Mouse (Mus musculus) myocyte (in vitro differentiated cells): ENCODE measurements around the gene Med15. TPM values are rescaled to one million over a fixed set of nuclear protein-coding genes. Genes with fewer than 3 reads are reported as not detected.
A peak's percentile ranks its signal among the peaks of the same experiment; 100 is the strongest.

Experiments used
- H3K27me3 ChIP-seq: one replicate; pipeline ENCODE4 v1.6.1; 2011; ENCODE audit not compliant: control insufficient read depth, insufficient read depth, insufficient read length
- H3K36me3 ChIP-seq: one replicate; pipeline ENCODE4 v1.6.1; 2011; ENCODE audit not compliant: control insufficient read depth, insufficient read depth
- H3K4me2 ChIP-seq: one replicate; pipeline ENCODE4 v1.6.1; 2011; ENCODE audit warnings: low read depth, control low read depth
- H3K4me3 ChIP-seq: one replicate; pipeline ENCODE4 v1.5.1; 2011; ENCODE audit warnings: mild to moderate bottlenecking, control low read depth, moderate library complexity
- H3K79me2 ChIP-seq: one replicate; pipeline ENCODE4 v1.6.1; 2011; ENCODE audit not compliant: control insufficient read depth, insufficient read depth
- H3ac ChIP-seq: one replicate; pipeline ENCODE4 v1.6.1; 2011; ENCODE audit not compliant: control insufficient read depth, insufficient read length
- CEBPB ChIP-seq: IDR thresholded peaks from 2 replicates; pipeline ENCODE4 v1.6.1; 2011; ENCODE audit warnings: mild to moderate bottlenecking, moderate library complexity; ENCODE audit not compliant: poor library complexity, insufficient read depth, severe bottlenecking
- E2F4 ChIP-seq: IDR thresholded peaks from one replicate; pipeline ENCODE4 v1.6.1; 2011; ENCODE audit warnings: mild to moderate bottlenecking, control low read depth, moderate library complexity; ENCODE audit not compliant: insufficient read depth
- MAX ChIP-seq: IDR thresholded peaks from one replicate; pipeline ENCODE4 v1.6.1; 2011; ENCODE audit warnings: low read depth, mild to moderate bottlenecking, control low read depth
- MYOD1 ChIP-seq, 3 experiments: IDR thresholded peaks; one replicate each; pipeline ENCODE4 v1.6.1; 2011; ENCODE audit warnings: control low read depth in 2 of 3, low read depth in 2 of 3, mild to moderate bottlenecking in 2 of 3, moderate library complexity in 1 of 3; ENCODE audit not compliant: insufficient read length in 2 of 3, control insufficient read depth in 1 of 3
- MYOG ChIP-seq, 3 experiments: IDR thresholded peaks; one replicate each; pipeline ENCODE4 v1.6.1; 2011; ENCODE audit warnings: control low read depth in 2 of 3, low read depth in 2 of 3, mild to moderate bottlenecking in 2 of 3; ENCODE audit not compliant: insufficient read length in 2 of 3, control insufficient read depth in 1 of 3, insufficient read depth in 1 of 3
- POLR2A ChIP-seq: IDR thresholded peaks from one replicate; pipeline ENCODE4 v1.6.1; 2011; ENCODE audit warnings: low read depth, mild to moderate bottlenecking, control low read depth, moderate library complexity; ENCODE audit not compliant: insufficient read length
- POLR2AphosphoS2 ChIP-seq: IDR thresholded peaks from one replicate; pipeline ENCODE4 v1.6.1; 2011; ENCODE audit warnings: low read depth, control low read depth; ENCODE audit not compliant: insufficient read length
- SRF ChIP-seq: IDR thresholded peaks from one replicate; pipeline ENCODE4 v1.6.1; 2011; ENCODE audit warnings: low read depth; ENCODE audit not compliant: control insufficient read depth, insufficient read length
- TCF12 ChIP-seq: IDR thresholded peaks from one replicate; pipeline ENCODE4 v1.6.1; 2011; ENCODE audit warnings: mild to moderate bottlenecking, control low read depth; ENCODE audit not compliant: poor library complexity, insufficient read depth, severe bottlenecking
- TCF3 ChIP-seq: IDR thresholded peaks from one replicate; pipeline ENCODE4 v1.6.1; 2011; ENCODE audit warnings: low read depth, control low read depth; ENCODE audit not compliant: insufficient read length
- USF1 ChIP-seq: IDR thresholded peaks from one replicate; pipeline ENCODE4 v1.6.1; 2011; ENCODE audit warnings: low read depth, mild to moderate bottlenecking, control low read depth, moderate library complexity
- polyA plus RNA-seq: library from polyadenylated mRNA; unstranded; fragments of >200 nt; fragmentation: generic; extraction: Trizol; gene quantifications from one replicate; pipeline ENCODE4 v1.2.1, GENCODE M21; 2012; ENCODE audit warnings: missing spikeins

Gene Med15
- polyA plus RNA-seq, 1 experiment, result 42.9 TPM

DNA sequence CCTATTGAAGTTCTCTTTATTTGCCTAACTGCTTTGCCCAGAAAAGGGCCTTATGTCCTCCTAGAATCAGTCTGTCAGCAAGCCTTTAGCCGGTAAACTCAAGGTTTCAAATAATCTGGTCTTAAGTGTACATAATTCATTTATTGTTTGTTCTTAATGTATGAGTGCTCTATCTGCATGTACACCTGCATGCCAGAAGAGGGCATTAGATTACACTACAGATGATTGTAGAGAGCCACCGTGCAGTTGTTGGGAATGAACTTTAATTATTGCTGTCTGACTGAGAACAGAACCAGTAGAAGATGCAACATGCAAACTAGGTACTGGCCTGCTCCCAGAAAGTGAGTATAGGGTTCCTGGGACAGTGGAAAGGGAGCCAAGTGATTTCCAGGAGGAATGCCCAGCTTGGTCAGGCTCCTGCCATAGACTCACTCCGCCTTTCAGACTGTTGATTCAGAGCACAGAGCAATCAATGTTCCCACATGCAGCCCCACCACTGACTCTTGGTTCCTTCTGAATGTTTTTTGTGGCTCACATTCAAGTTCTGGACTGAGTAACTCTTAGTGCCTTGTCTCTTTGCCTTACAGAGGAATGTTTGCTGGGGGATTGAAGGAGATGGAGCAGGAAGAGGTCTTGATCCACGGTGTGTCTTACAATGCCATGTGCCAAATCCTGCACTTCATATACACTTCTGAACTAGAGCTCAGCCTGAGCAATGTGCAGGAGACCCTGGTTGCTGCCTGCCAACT is 38.6 kb upstream of the Med15 start:
- no peaks in the 10 kb centered on the region for H3K27me3 ChIP-seq
- peaks cover 4% of the 10 kb centered on the region for H3K79me2 ChIP-seq
- TF ChIP-seq POLR2AphosphoS2, result no peak
- no peak for TF ChIP-seq MYOD1 (IDR thresholded peaks at IDR 0.05; ENCODE audit: control insufficient read depth in 1 of 3, insufficient read length in 2 of 3, low read depth in 2 of 3)
- TF ChIP-seq MYOG (IDR thresholded peaks at IDR 0.05; ENCODE audit: control insufficient read depth in 1 of 3, insufficient read depth in 1 of 3, insufficient read length in 2 of 3, low read depth in 2 of 3), result no peak
- no peak overlapping the region for H3K4me3 ChIP-seq
- H3K36me3 ChIP-seq, result peaks cover 9% of the 10 kb centered on the region
- peak overlapping the region; percentile 31 for H3K4me2 ChIP-seq
- no peak overlapping the region for H3ac ChIP-seq

DNA sequence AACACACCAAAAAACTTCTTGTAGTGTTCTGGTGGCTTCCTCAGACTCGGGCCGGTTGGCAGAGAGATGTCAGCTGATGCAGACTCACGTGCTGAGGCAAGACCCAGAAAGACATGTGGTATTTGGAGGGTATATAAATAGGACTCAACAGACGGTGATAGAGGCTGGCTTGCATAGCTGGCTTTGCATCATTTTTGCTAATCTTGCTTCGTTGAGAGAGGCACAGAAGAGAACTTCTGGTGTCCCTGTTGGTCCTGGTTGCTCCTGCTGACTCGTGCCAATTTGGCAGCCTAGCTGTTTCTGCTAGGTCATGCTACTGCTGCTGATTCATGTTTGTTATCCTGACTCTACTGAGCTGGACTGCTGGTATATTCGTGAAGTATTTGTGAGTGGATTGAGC is 36.1 kb upstream of the Med15 start:
- H3ac ChIP-seq, result no peak overlapping the region
- H3K79me2 ChIP-seq, result peaks cover 23% of the 10 kb centered on the region
- H3K36me3 ChIP-seq, result peaks cover 9% of the 10 kb centered on the region
- H3K4me3 ChIP-seq, result no peak overlapping the region
- H3K4me2 ChIP-seq, result peak overlapping the region; percentile 16
- TF ChIP-seq MYOD1 (IDR thresholded peaks at IDR 0.05; ENCODE audit: control insufficient read depth in 1 of 3, insufficient read length in 2 of 3, low read depth in 2 of 3), result no peak
- TF ChIP-seq CEBPB, result peak; percentile 84
- peak; percentile 74 for TF ChIP-seq USF1
- peak; percentile 12 for TF ChIP-seq POLR2A
- no peak for TF ChIP-seq MAX
- no peaks in the 10 kb centered on the region for H3K27me3 ChIP-seq

DNA sequence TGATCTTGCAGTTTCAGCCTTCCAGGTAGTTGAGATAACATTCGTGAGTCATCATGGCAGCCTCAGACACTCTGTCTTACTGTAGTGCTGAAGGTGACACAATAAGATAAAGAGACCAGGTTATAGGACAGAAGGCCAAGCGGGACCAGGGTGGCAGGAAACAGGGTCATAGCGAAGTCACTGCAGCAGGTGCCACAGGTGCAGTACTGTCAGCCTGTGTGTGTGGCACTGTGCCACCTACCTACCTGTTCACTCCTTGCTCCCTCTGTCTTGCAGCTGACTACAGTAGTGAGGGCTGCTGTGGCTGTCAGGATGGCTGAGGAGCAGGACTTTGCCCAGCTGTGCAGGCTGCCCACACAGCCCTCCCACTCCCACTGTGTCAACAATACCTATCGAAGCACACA is 31.4 kb upstream of the Med15 start:
- Histone ChIP-seq H3K36me3 (no peaks in the 10 kb centered on the region), H3ac (no peak overlapping the region), H3K4me2 (peak overlapping the region; percentile 20), H3K4me3 (no peak overlapping the region), H3K27me3 (no peaks in the 10 kb centered on the region), H3K79me2 (peaks cover 58% of the 10 kb centered on the region)
- TF ChIP-seq POLR2AphosphoS2 (peak; percentile 29), MYOD1 (IDR thresholded peaks at IDR 0.05; ENCODE audit: control insufficient read depth in 1 of 3, insufficient read length in 2 of 3, low read depth in 2 of 3) (peak in 1 of 3 experiments; percentile 41), MYOG (IDR thresholded peaks at IDR 0.05; ENCODE audit: control insufficient read depth in 1 of 3, insufficient read depth in 1 of 3, insufficient read length in 2 of 3, low read depth in 2 of 3) (peak in 1 of 3 experiments; percentile 30), E2F4 (no peak), CEBPB (no peak)

DNA sequence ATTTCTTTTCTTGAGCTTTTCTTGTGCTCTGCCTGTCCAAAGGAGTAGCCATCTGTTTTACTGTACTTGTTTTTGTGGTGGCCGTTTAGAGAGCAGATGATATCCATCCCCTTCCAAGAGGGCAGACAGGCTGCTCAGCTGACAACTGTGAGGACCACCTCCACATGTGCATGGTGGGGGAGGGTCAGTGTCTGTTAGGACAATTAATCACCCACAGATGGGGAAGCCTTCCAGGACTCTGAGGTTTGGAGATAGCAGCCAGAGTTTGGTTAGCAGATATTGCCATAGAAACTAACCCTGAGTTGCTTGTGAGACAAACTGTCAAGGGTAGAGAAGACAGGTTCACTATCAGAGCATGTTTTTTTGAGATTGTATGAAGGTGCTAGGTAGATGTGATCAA is 28.4 kb upstream of the Med15 start:
- Histone ChIP-seq H3K36me3 (no peaks in the 10 kb centered on the region), H3K79me2 (peaks cover 57% of the 10 kb centered on the region), H3K4me3 (peak overlapping the region; percentile 49), H3K4me2 (peak overlapping the region; percentile 77), H3ac (no peak overlapping the region), H3K27me3 (no peaks in the 10 kb centered on the region)
- TF ChIP-seq MAX (no peak), SRF (no peak), TCF3 (peak; percentile 60), TCF12 (peak; percentile 58), USF1 (no peak), POLR2A (no peak), MYOG (IDR thresholded peaks at IDR 0.05; ENCODE audit: control insufficient read depth in 1 of 3, insufficient read depth in 1 of 3, insufficient read length in 2 of 3, low read depth in 2 of 3) (peak; percentile 3 to 91 (median 78)), MYOD1 (IDR thresholded peaks at IDR 0.05; ENCODE audit: control insufficient read depth in 1 of 3, insufficient read length in 2 of 3, low read depth in 2 of 3) (peak in 2 of 3 experiments; percentile 84 to 85)

DNA sequence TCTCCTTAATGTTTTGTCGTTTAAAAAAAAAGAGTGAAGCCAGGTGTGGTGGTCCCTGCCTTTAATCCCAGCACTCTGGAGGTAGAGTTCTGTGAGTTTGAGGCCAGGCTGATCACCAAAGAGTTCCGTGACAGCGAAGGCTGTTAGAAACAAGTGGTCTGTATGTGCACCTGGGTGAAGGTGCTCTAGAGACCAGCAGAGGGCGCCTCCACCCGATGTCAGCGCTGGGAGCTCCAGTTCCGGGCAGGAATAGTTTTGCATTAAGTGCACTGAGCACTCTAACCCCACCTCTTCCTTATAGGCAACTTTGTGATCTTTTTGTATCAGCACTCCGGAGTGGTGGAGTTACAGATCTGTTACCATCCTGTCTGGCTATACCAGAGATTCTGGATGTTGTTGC is 28.0 kb upstream of the Med15 start:
- Histone ChIP-seq H3ac (peak overlapping the region; percentile 64), H3K4me3 (peak overlapping the region; percentile 49)

More for the DNA sequence above, 28.0 kb upstream of the Med15 start:
- peaks cover 53% of the 10 kb centered on the region for H3K79me2 ChIP-seq
- H3K36me3 ChIP-seq, result no peaks in the 10 kb centered on the region
- H3K27me3 ChIP-seq, result no peaks in the 10 kb centered on the region
- TF ChIP-seq MYOD1 (IDR thresholded peaks at IDR 0.05; ENCODE audit: control insufficient read depth in 1 of 3, insufficient read length in 2 of 3, low read depth in 2 of 3) (peak in 1 of 3 experiments; percentile 9), E2F4 (no peak), MYOG (IDR thresholded peaks at IDR 0.05; ENCODE audit: control insufficient read depth in 1 of 3, insufficient read depth in 1 of 3, insufficient read length in 2 of 3, low read depth in 2 of 3) (peak in 1 of 3 experiments; percentile 12)
- peak overlapping the region; percentile 77 for H3K4me2 ChIP-seq
